Mouse (Mus musculus): ENCODE measurements around the gene Soga3.

DNA sequence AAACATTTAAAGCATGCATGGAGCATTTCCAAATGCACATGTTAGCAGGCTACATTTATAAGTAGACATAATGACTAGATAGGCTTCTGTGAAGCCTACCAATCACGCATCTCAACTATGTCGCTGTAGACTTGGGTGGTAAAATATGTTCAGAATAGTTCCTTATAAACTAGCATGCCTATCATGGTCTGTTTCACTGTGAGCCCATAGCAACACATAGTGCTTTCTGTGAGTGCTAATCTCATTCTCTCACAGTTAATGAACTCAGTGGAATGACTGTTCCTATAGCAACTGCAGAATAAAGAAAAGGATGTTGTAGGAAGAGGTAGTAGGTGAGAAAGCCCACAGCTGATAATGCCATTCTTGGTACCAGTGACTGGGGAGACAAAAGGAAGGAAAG is 37.4 kb downstream of the Soga3 start:
- TF ChIP-seq EP300 (IDR thresholded peaks at IDR 0.05), result no peak
- TF ChIP-seq CTCF (IDR thresholded peaks at IDR 0.05), result no peak
